Mouse (Mus musculus): ENCODE measurements around the gene Slc2a5. TPM values are rescaled to one million over a fixed set of nuclear protein-coding genes. Genes with fewer than 3 reads are reported as not detected.

Gene Slc2a5
- total RNA-seq, 4 experiments from 2014 or later, result 5.5 to 10.1 (median 8.7) TPM

- DNase-seq (ENCODE audit: low spot score in 2 of 2), result no peak
Observed at GRCm38 (mm10) chr4:150139090-150139489, 20.0 kb downstream of the Slc2a5 start.

- DNase-seq (ENCODE audit: low spot score in 2 of 2), result no peak
Observed at GRCm38 (mm10) chr4:150140346-150140745, 21.3 kb downstream of the Slc2a5 start.

GRCm38 (mm10) chr4:150144242-150144641 is 25.2 kb downstream of the Slc2a5 start:
- DNase-seq (ENCODE audit: low spot score in 2 of 2), result no peak

- DNase-seq (ENCODE audit: low spot score in 2 of 2), result no peak
Observed at GRCm38 (mm10) chr4:150146286-150146685, 27.2 kb downstream of the Slc2a5 start.

GRCm38 (mm10) chr4:150151045-150151444 is 32.0 kb downstream of the Slc2a5 start:
- no peak for DNase-seq (ENCODE audit: low spot score in 2 of 2)

GRCm38 (mm10) chr4:150152483-150152882 is 33.4 kb downstream of the Slc2a5 start:
- DNase-seq (ENCODE audit: low spot score in 2 of 2), result no peak

GRCm38 (mm10) chr4:150155301-150155700 is 36.2 kb downstream of the Slc2a5 start:
- DNase-seq (ENCODE audit: low spot score in 2 of 2), result no peak

GRCm38 (mm10) chr4:150155731-150156130 is 36.6 kb downstream of the Slc2a5 start:
- no peak for DNase-seq (ENCODE audit: low spot score in 2 of 2)

- DNase-seq (ENCODE audit: low spot score in 2 of 2), result no peak
Observed at GRCm38 (mm10) chr4:150157348-150157882, 38.3 kb downstream of the Slc2a5 start.

GRCm38 (mm10) chr4:150159458-150159857 is 40.4 kb downstream of the Slc2a5 start:
- DNase-seq (ENCODE audit: low spot score in 2 of 2), result no peak

- no peak for DNase-seq (ENCODE audit: low spot score in 2 of 2)
Observed at GRCm38 (mm10) chr4:150162561-150163169, 43.6 kb downstream of the Slc2a5 start.

GRCm38 (mm10) chr4:150164875-150165274 is 45.8 kb downstream of the Slc2a5 start:
- no peak for DNase-seq (ENCODE audit: low spot score in 2 of 2)

GRCm38 (mm10) chr4:150168406-150168805 is 49.3 kb downstream of the Slc2a5 start:
- peak in 1 of 2 experiments; percentile 26 for DNase-seq (ENCODE audit: low spot score in 2 of 2)

- no peak for DNase-seq (ENCODE audit: low spot score in 2 of 2)
Observed at GRCm38 (mm10) chr4:150172107-150172506, 53.0 kb downstream of the Slc2a5 start.

- no peak for DNase-seq (ENCODE audit: low spot score in 2 of 2)
Observed at GRCm38 (mm10) chr4:150173281-150173680, 54.2 kb downstream of the Slc2a5 start.

- DNase-seq (ENCODE audit: low spot score in 2 of 2), result no peak
Observed at GRCm38 (mm10) chr4:150174027-150174426, 54.9 kb downstream of the Slc2a5 start.

- no peak for DNase-seq (ENCODE audit: low spot score in 2 of 2)
Observed at GRCm38 (mm10) chr4:150176535-150176934, 57.5 kb downstream of the Slc2a5 start.

GRCm38 (mm10) chr4:150177122-150177521 is 58.0 kb downstream of the Slc2a5 start:
- no peak for DNase-seq (ENCODE audit: low spot score in 2 of 2)

- no peak for DNase-seq (ENCODE audit: low spot score in 2 of 2)
Observed at GRCm38 (mm10) chr4:150178131-150178530, 59.0 kb downstream of the Slc2a5 start.

GRCm38 (mm10) chr4:150181304-150181703 is 62.2 kb downstream of the Slc2a5 start:
- no peak for DNase-seq (ENCODE audit: low spot score in 2 of 2)

- DNase-seq (ENCODE audit: low spot score in 2 of 2), result no peak
Observed at GRCm38 (mm10) chr4:150188236-150188635, 69.2 kb downstream of the Slc2a5 start.

GRCm38 (mm10) chr4:150192199-150192598 is 73.1 kb downstream of the Slc2a5 start:
- DNase-seq (ENCODE audit: low spot score in 2 of 2), result no peak

Measured in left cerebral cortex, adult 8-10 months (tissue).